In genomic region chr9:49797508-49797820, GRCm38 (mm10) we compare ENCODE assay signal across 8 mouse cellular contexts. TPM values are rescaled to one million over a fixed set of nuclear protein-coding genes. Genes with fewer than 3 reads are reported as not detected.
DNase-seq lines count a peak whose midpoint lies in the region; ATAC-seq lines count a peak whose summit lies in the region.

No protein-coding gene starts in this region.

- peak overlapping the region; percentile 94 for H3K4me2 ChIP-seq in kidney, embryonic 15.5 days
- peak overlapping the region; percentile 94 for H3K4me2 ChIP-seq in embryonic facial prominence, embryonic 12.5 days (replicated peaks)
- peak overlapping the region; percentile 67 for H3K4me2 ChIP-seq in hindbrain, embryonic 16.5 days (ENCODE audit: low read length)
- peak overlapping the region; percentile 66 for H3K4me2 ChIP-seq in midbrain, embryonic 16.5 days (ENCODE audit: low read length)

- ATAC-seq in kidney, embryonic 15.5 days (replicated peaks; ENCODE audit: low FRiP score), result no peak; the same call in 1 of the 2 replicates
- ATAC-seq in embryonic facial prominence, embryonic 12.5 days (ENCODE audit: insufficient number of reproducible peaks, insufficient read depth, low FRiP score, low TSS enrichment), result peak; percentile 8; the same call in 1 of the 2 replicates
- ATAC-seq in hindbrain, embryonic 16.5 days, result no peak; the same call in 1 of the 2 replicates
- no peak for ATAC-seq in midbrain, embryonic 16.5 days

- no peaks in the 10 kb centered on the region for H3K9me3 ChIP-seq in kidney, embryonic 15.5 days (replicated peaks)
- H3K9me3 ChIP-seq in embryonic facial prominence, embryonic 12.5 days, result no peaks in the 10 kb centered on the region
- no peaks in the 10 kb centered on the region for H3K9me3 ChIP-seq in hindbrain, embryonic 16.5 days (ENCODE audit: control insufficient read depth, low read length)
- no peaks in the 10 kb centered on the region for H3K9me3 ChIP-seq in midbrain, embryonic 16.5 days (replicated peaks; ENCODE audit: control insufficient read depth, low read length, poor library complexity, severe bottlenecking)

- peak overlapping the region; percentile 68 for H3K9ac ChIP-seq in kidney, embryonic 15.5 days
- peak overlapping the region; percentile 67 for H3K9ac ChIP-seq in embryonic facial prominence, embryonic 12.5 days
- H3K9ac ChIP-seq in hindbrain, embryonic 16.5 days (ENCODE audit: low read depth, low read length), result peak overlapping the region; percentile 95
- H3K9ac ChIP-seq in midbrain, embryonic 16.5 days (ENCODE audit: low read depth, low read length), result peak overlapping the region; percentile 100

- peak overlapping the region; percentile 90 for H3K27ac ChIP-seq in kidney, embryonic 15.5 days
- H3K27ac ChIP-seq in embryonic facial prominence, embryonic 12.5 days, result peak overlapping the region; percentile 72
- H3K27ac ChIP-seq in hindbrain, embryonic 16.5 days (ENCODE audit: low read depth, low read length), result peak overlapping the region; percentile 96
- peak overlapping the region; percentile 99 for H3K27ac ChIP-seq in midbrain, embryonic 16.5 days (ENCODE audit: low read length)

- H3K4me1 ChIP-seq in kidney, embryonic 15.5 days, result peaks cover 31% of the 10 kb centered on the region
- H3K4me1 ChIP-seq in embryonic facial prominence, embryonic 12.5 days, result peaks cover 3% of the 10 kb centered on the region; the same call in 1 of the 2 replicates
- peaks cover 28% of the 10 kb centered on the region for H3K4me1 ChIP-seq in hindbrain, embryonic 16.5 days (ENCODE audit: control insufficient read depth, insufficient read depth, low read depth, low read length)
- H3K4me1 ChIP-seq in midbrain, embryonic 16.5 days (ENCODE audit: control insufficient read depth, insufficient read depth, low read length), result peaks cover 38% of the 10 kb centered on the region

- DNase-seq in kidney, postnatal 10 days, result no peak
- no peak for DNase-seq in cerebellum, postnatal 10 days
- no peak for DNase-seq in cerebellum, adult 9-11 months
- no peak for DNase-seq in thymus, postnatal 14 days

- H3K36me3 ChIP-seq in kidney, embryonic 15.5 days, result no peaks in the 10 kb centered on the region
- no peaks in the 10 kb centered on the region for H3K36me3 ChIP-seq in embryonic facial prominence, embryonic 12.5 days
- no peaks in the 10 kb centered on the region for H3K36me3 ChIP-seq in hindbrain, embryonic 16.5 days (ENCODE audit: control insufficient read depth, insufficient read depth, low read length)
- H3K36me3 ChIP-seq in midbrain, embryonic 16.5 days (ENCODE audit: control insufficient read depth, insufficient read depth, low read length), result no peaks in the 10 kb centered on the region

- peak overlapping the region; percentile 74 for H3K4me3 ChIP-seq in kidney, embryonic 15.5 days (replicated peaks)
- H3K4me3 ChIP-seq in embryonic facial prominence, embryonic 12.5 days, result peak overlapping the region; percentile 67
- peak overlapping the region; percentile 83 for H3K4me3 ChIP-seq in hindbrain, embryonic 16.5 days (ENCODE audit: low read length)
- H3K4me3 ChIP-seq in midbrain, embryonic 16.5 days (ENCODE audit: low read depth, low read length), result peak overlapping the region; percentile 99

- H3K27me3 ChIP-seq in kidney, embryonic 15.5 days, result 0 out of 2 replicates have a peak, but pooled peaks cover 5% of the 10 kb centered on the region
- 0 out of 2 replicates have a peak, but pooled peaks cover 6% of the 10 kb centered on the region for H3K27me3 ChIP-seq in embryonic facial prominence, embryonic 12.5 days
- H3K27me3 ChIP-seq in hindbrain, embryonic 16.5 days (replicated peaks; ENCODE audit: control insufficient read depth, insufficient read depth, low read length), result no peaks in the 10 kb centered on the region
- no peaks in the 10 kb centered on the region for H3K27me3 ChIP-seq in midbrain, embryonic 16.5 days (ENCODE audit: control insufficient read depth, insufficient read depth, low read depth, low read length)

- WGBS in kidney, embryonic 15.5 days, result 0% methylated on average over 15 of the region's 15 CpGs
- WGBS in embryonic facial prominence, embryonic 12.5 days, result 0% methylated on average over 14 of the region's 15 CpGs
- WGBS in hindbrain, embryonic 16.5 days, result 0% methylated on average over 15 of the region's 15 CpGs
- WGBS in midbrain, embryonic 16.5 days, result 0% methylated on average over 15 of the region's 15 CpGs

RNA-seq across cellular contexts. Expression of gene Ncam1, which starts 1.3 kb away (rescaled TPM):
- polyA plus RNA-seq in kidney, embryonic 15.5 days (2015; fragmentation: Nextera tagmentation; extraction: Ambion mirVana), result 163 and 166 TPM in 2 replicates
- 85.4 and 93.3 TPM in 2 replicates for polyA plus RNA-seq in embryonic facial prominence, embryonic 12.5 days (2016; fragmentation: Nextera tagmentation; extraction: Ambion mirVana)
- polyA plus RNA-seq in hindbrain, embryonic 16.5 days (2015; fragmentation: Nextera tagmentation; extraction: Ambion mirVana), result 450 and 495 TPM in 2 replicates
- polyA plus RNA-seq in midbrain, embryonic 16.5 days (2015; fragmentation: Nextera tagmentation; extraction: Ambion mirVana), result 600 and 646 TPM in 2 replicates
